Mouse (Mus musculus): ENCODE data around the gene Pex19. TPM values are rescaled to one million over a fixed set of nuclear protein-coding genes. Genes with fewer than 3 reads are reported as not detected.

The Pex19 gene
- polyA plus RNA-seq (2014; fragmentation: Nextera tagmentation; extraction: Ambion mirVana) = 173 and 179 TPM in 2 replicates

GRCm38 (mm10) chr1:172126376-172127347 lies at the start of gene Pex19:
Gene Pex19 (plus strand): TSS chr1:172126755.
- Histone ChIP-seq H3K4me1 (replicated peaks; ENCODE audit: control insufficient read depth, insufficient read depth, low read length) (no peaks in the 10 kb centered on the region), H3K4me3 (ENCODE audit: low read depth, low read length) (peak within 1 kb of the TSS; percentile 86), H3K36me3 (ENCODE audit: control insufficient read depth, insufficient read depth, low read length) (peaks cover 8% of the 10 kb centered on the region), H3K4me2 (replicated peaks; ENCODE audit: low read depth, low read length) (peak within 1 kb of the TSS; percentile 59), H3K27me3 (ENCODE audit: control insufficient read depth, insufficient read depth, low read length) (no peaks in the 10 kb centered on the region), H3K9ac (ENCODE audit: low read depth, low read length) (peak within 1 kb of the TSS; percentile 85), H3K9me3 (ENCODE audit: control insufficient read depth, low read length) (no peaks in the 10 kb centered on the region), H3K27ac (ENCODE audit: low read depth, low read length) (no peak within 1 kb of the TSS)
- DNase-seq (ENCODE audit: low spot score) (peak; percentile 94), ATAC-seq (ENCODE audit: low FRiP score) (peak; percentile 96)
- WGBS = under 1% methylated on average over 42 of the region's 42 CpGs

- WGBS = 80% methylated on average over 5 of the region's 5 CpGs
- Histone ChIP-seq H3K36me3 (ENCODE audit: control insufficient read depth, insufficient read depth, low read length) (peaks cover 9% of the 10 kb centered on the region; the same call in 1 of the 2 replicates), H3K4me3 (ENCODE audit: low read depth, low read length) (no peak overlapping the region), H3K4me1 (replicated peaks; ENCODE audit: control insufficient read depth, insufficient read depth, low read length) (no peaks in the 10 kb centered on the region), H3K9me3 (ENCODE audit: control insufficient read depth, low read length) (no peaks in the 10 kb centered on the region), H3K9ac (ENCODE audit: low read depth, low read length) (no peak overlapping the region), H3K27me3 (ENCODE audit: control insufficient read depth, insufficient read depth, low read length) (no peaks in the 10 kb centered on the region), H3K27ac (ENCODE audit: low read depth, low read length) (no peak overlapping the region), H3K4me2 (replicated peaks; ENCODE audit: low read depth, low read length) (no peak overlapping the region)
- no peak for ATAC-seq (ENCODE audit: low FRiP score)
- DNase-seq (ENCODE audit: low spot score) = no peak
These were observed 48.6 kb upstream of the Pex19 start for GRCm38 (mm10) chr1:172077981-172078380.

- peak; percentile 96 for DNase-seq (ENCODE audit: low spot score)
- Histone ChIP-seq H3K4me2 (replicated peaks; ENCODE audit: low read depth, low read length) (peak within 1 kb of the TSS; percentile 56), H3K27me3 (ENCODE audit: control insufficient read depth, insufficient read depth, low read length) (no peaks in the 10 kb centered on the region), H3K36me3 (ENCODE audit: control insufficient read depth, insufficient read depth, low read length) (peaks cover 3% of the 10 kb centered on the region; the same call in 1 of the 2 replicates), H3K4me3 (ENCODE audit: low read depth, low read length) (peak within 1 kb of the TSS; percentile 77), H3K9ac (ENCODE audit: low read depth, low read length) (peak within 1 kb of the TSS; percentile 92), H3K27ac (ENCODE audit: low read depth, low read length) (peak within 1 kb of the TSS; percentile 83), H3K9me3 (ENCODE audit: control insufficient read depth, low read length) (no peaks in the 10 kb centered on the region), H3K4me1 (replicated peaks; ENCODE audit: control insufficient read depth, insufficient read depth, low read length) (no peaks in the 10 kb centered on the region)
- peak; percentile 98 for ATAC-seq (ENCODE audit: low FRiP score)
- WGBS = under 1% methylated on average over 38 of the region's 40 CpGs
These were observed 44.3 kb upstream of the Pex19 start, which contains the start of the genes Copa and Ncstn for GRCm38 (mm10) chr1:172082101-172082898. Gene Copa (plus strand): TSS chr1:172082529. Gene Ncstn (minus strand): TSS chr1:172082795.

- Histone ChIP-seq H3K9ac (ENCODE audit: low read depth, low read length) (peak overlapping the region; percentile 92), H3K4me2 (replicated peaks; ENCODE audit: low read depth, low read length) (peak overlapping the region; percentile 56), H3K27ac (ENCODE audit: low read depth, low read length) (peak overlapping the region; percentile 83; the same call in 1 of the 2 replicates), H3K36me3 (ENCODE audit: control insufficient read depth, insufficient read depth, low read length) (peaks cover 3% of the 10 kb centered on the region; the same call in 1 of the 2 replicates), H3K27me3 (ENCODE audit: control insufficient read depth, insufficient read depth, low read length) (no peaks in the 10 kb centered on the region), H3K9me3 (ENCODE audit: control insufficient read depth, low read length) (no peaks in the 10 kb centered on the region), H3K4me3 (ENCODE audit: low read depth, low read length) (peak overlapping the region; percentile 77), H3K4me1 (replicated peaks; ENCODE audit: control insufficient read depth, insufficient read depth, low read length) (no peaks in the 10 kb centered on the region)
- DNase-seq (ENCODE audit: low spot score) = no peak
- 2% methylated on average over 24 of the region's 24 CpGs for WGBS
- peak; percentile 82; the same call in 1 of the 2 replicates for ATAC-seq (ENCODE audit: low FRiP score)
These were observed 43.6 kb upstream of the Pex19 start for GRCm38 (mm10) chr1:172082899-172083445.

GRCm38 (mm10) chr1:172093522-172093921 lies 33.0 kb upstream of the Pex19 start:
- no peak overlapping the region for H3K4me3 ChIP-seq (ENCODE audit: low read depth, low read length)
- H3K4me2 ChIP-seq (replicated peaks; ENCODE audit: low read depth, low read length) = no peak overlapping the region
- no peak overlapping the region for H3K9ac ChIP-seq (ENCODE audit: low read depth, low read length)
- no peaks in the 10 kb centered on the region for H3K27me3 ChIP-seq (ENCODE audit: control insufficient read depth, insufficient read depth, low read length)
- 78% methylated on average over 3 of the region's 3 CpGs for WGBS
- DNase-seq (ENCODE audit: low spot score) (no peak), ATAC-seq (ENCODE audit: low FRiP score) (no peak)
- H3K36me3 ChIP-seq (ENCODE audit: control insufficient read depth, insufficient read depth, low read length) = no peaks in the 10 kb centered on the region
- no peaks in the 10 kb centered on the region for H3K4me1 ChIP-seq (replicated peaks; ENCODE audit: control insufficient read depth, insufficient read depth, low read length)
- no peaks in the 10 kb centered on the region for H3K9me3 ChIP-seq (ENCODE audit: control insufficient read depth, low read length)
- no peak overlapping the region for H3K27ac ChIP-seq (ENCODE audit: low read depth, low read length)

- 0 out of 2 replicates have a peak, but pooled peaks cover 2% of the 10 kb centered on the region for H3K36me3 ChIP-seq (ENCODE audit: control insufficient read depth, insufficient read depth, low read length)
- H3K4me1 ChIP-seq (replicated peaks; ENCODE audit: control insufficient read depth, insufficient read depth, low read length) = no peaks in the 10 kb centered on the region
- H3K27ac ChIP-seq (ENCODE audit: low read depth, low read length) = no peak overlapping the region
- H3K9ac ChIP-seq (ENCODE audit: low read depth, low read length) = no peak overlapping the region
- H3K4me2 ChIP-seq (replicated peaks; ENCODE audit: low read depth, low read length) = no peak overlapping the region
- no peaks in the 10 kb centered on the region for H3K9me3 ChIP-seq (ENCODE audit: control insufficient read depth, low read length)
- DNase-seq (ENCODE audit: low spot score) (no peak), ATAC-seq (ENCODE audit: low FRiP score) (no peak)
- no peak overlapping the region for H3K4me3 ChIP-seq (ENCODE audit: low read depth, low read length)
- H3K27me3 ChIP-seq (ENCODE audit: control insufficient read depth, insufficient read depth, low read length) = no peaks in the 10 kb centered on the region
These were observed 32.3 kb upstream of the Pex19 start for GRCm38 (mm10) chr1:172094295-172094694.

GRCm38 (mm10) chr1:172095202-172095601 lies 31.4 kb upstream of the Pex19 start:
- H3K27ac ChIP-seq (ENCODE audit: low read depth, low read length) = 0 out of 2 replicates have a peak overlapping the region, but pooled peaks have one; percentile 24
- H3K4me3 ChIP-seq (ENCODE audit: low read depth, low read length) = no peak overlapping the region
- H3K36me3 ChIP-seq (ENCODE audit: control insufficient read depth, insufficient read depth, low read length) = peaks cover 6% of the 10 kb centered on the region; the same call in 1 of the 2 replicates
- peak; percentile 30; the same call in 1 of the 2 replicates for ATAC-seq (ENCODE audit: low FRiP score)
- H3K4me2 ChIP-seq (replicated peaks; ENCODE audit: low read depth, low read length) = no peak overlapping the region
- WGBS = 46% methylated on average over 6 of the region's 6 CpGs
- H3K27me3 ChIP-seq (ENCODE audit: control insufficient read depth, insufficient read depth, low read length) = no peaks in the 10 kb centered on the region
- no peak for DNase-seq (ENCODE audit: low spot score)
- no peaks in the 10 kb centered on the region for H3K4me1 ChIP-seq (replicated peaks; ENCODE audit: control insufficient read depth, insufficient read depth, low read length)
- no peaks in the 10 kb centered on the region for H3K9me3 ChIP-seq (ENCODE audit: control insufficient read depth, low read length)
- no peak overlapping the region for H3K9ac ChIP-seq (ENCODE audit: low read depth, low read length)

Data from hindbrain, embryonic 11.5 days (tissue).